Mouse (Mus musculus) ES-CJ7 (cell line): ENCODE measurements at regions not wholly inside any gene's neighbourhood (a gene's known extent, or its start where the extent isn't known, plus 50 kb on each side); places are given as distances from the start of the nearest gene placed in this dataset.
A peak's percentile ranks its signal among the peaks of the same experiment; 100 is the strongest.

Experiments used
- DNase-seq: peaks from one replicate; pipeline ENCODE4 v3.0.0; 2011; ENCODE audit warnings: low read depth, low spot score

GRCm38 (mm10) chr6:93488441-93488955 is 545.2 kb upstream of the Adamts9 start:
- DNase-seq: peak; percentile 13

- peak; percentile 58 for DNase-seq
Measured at GRCm38 (mm10) chr6:93478521-93478920, 535.2 kb upstream of the Adamts9 start.

- no peak for DNase-seq
Measured at GRCm38 (mm10) chr6:93474981-93475380, 531.7 kb upstream of the Adamts9 start.

GRCm38 (mm10) chr6:93467867-93468266 is 524.6 kb upstream of the Adamts9 start:
- no peak for DNase-seq

- no peak for DNase-seq
Measured at GRCm38 (mm10) chr6:93462861-93463260, 519.6 kb upstream of the Adamts9 start.

GRCm38 (mm10) chr6:93461374-93461773 is 518.1 kb upstream of the Adamts9 start:
- DNase-seq: no peak

- DNase-seq: no peak
Measured at GRCm38 (mm10) chr6:93457613-93458012, 514.3 kb upstream of the Adamts9 start.

GRCm38 (mm10) chr6:93456383-93457033 is 513.2 kb upstream of the Adamts9 start:
- DNase-seq: no peak

- peak; percentile 6 for DNase-seq
Measured at GRCm38 (mm10) chr6:93445568-93445967, 502.3 kb upstream of the Adamts9 start.

- peak; percentile 55 for DNase-seq
Measured at GRCm38 (mm10) chr6:93445124-93445523, 501.8 kb upstream of the Adamts9 start.

- no peak for DNase-seq
Measured at GRCm38 (mm10) chr6:93443766-93444557, 500.7 kb upstream of the Adamts9 start.

GRCm38 (mm10) chr6:93433446-93433845 is 490.2 kb upstream of the Adamts9 start:
- no peak for DNase-seq

- DNase-seq: no peak
Measured at GRCm38 (mm10) chr6:93426141-93426540, 482.8 kb upstream of the Adamts9 start.

- no peak for DNase-seq
Measured at GRCm38 (mm10) chr6:93422906-93423305, 479.6 kb upstream of the Adamts9 start.

GRCm38 (mm10) chr6:93422253-93422652 is 479.0 kb upstream of the Adamts9 start:
- DNase-seq: no peak

- DNase-seq: no peak
Measured at GRCm38 (mm10) chr6:93417625-93418024, 474.3 kb upstream of the Adamts9 start.

GRCm38 (mm10) chr6:93416006-93416405 is 472.7 kb upstream of the Adamts9 start:
- DNase-seq: peak; percentile 29

GRCm38 (mm10) chr6:93411077-93411452 is 467.8 kb upstream of the Adamts9 start:
- no peak for DNase-seq

GRCm38 (mm10) chr6:93410416-93411076 is 467.3 kb upstream of the Adamts9 start:
- no peak for DNase-seq

- DNase-seq: no peak
Measured at GRCm38 (mm10) chr6:93398551-93398950, 455.3 kb upstream of the Adamts9 start.

GRCm38 (mm10) chr6:93397074-93397473 is 453.8 kb upstream of the Adamts9 start:
- no peak for DNase-seq

- DNase-seq: no peak
Measured at GRCm38 (mm10) chr6:93395952-93396351, 452.7 kb upstream of the Adamts9 start.
